In genomic region chr17:29533866-29534265, GRCm38 (mm10) we compare ENCODE assay signal across 40 mouse cellular contexts. TPM values are rescaled to one million over a fixed set of nuclear protein-coding genes. Genes with fewer than 3 reads are reported as not detected.
DNase-seq lines count a peak whose midpoint lies in the region; ATAC-seq and TF ChIP-seq lines count a peak whose summit lies in the region.
"Had no signal": no experiment of that assay in that cellular context is flagged by ENCODE, and none has a peak within 500 bp of the region (broad histone marks: within the 10 kb centered on the region; RNA-seq: fewer than 3 reads in every experiment).

No protein-coding gene starts in this region.

- peak; percentile 55 for ATAC-seq in inflammation-experienced regulatory T-cells, adult 6 months
- ATAC-seq: forebrain, postnatal 0 days; hindbrain, embryonic 16.5 days; intestine, embryonic 16.5 days; liver, embryonic 12.5 days; liver, postnatal 0 days; midbrain, embryonic 16.5 days had no signal

- 38% methylated on average over 11 of the region's 11 CpGs for WGBS in thymus, adult 2 months
- 90% methylated on average over 11 of the region's 11 CpGs for WGBS in limb, embryonic 10.5 days

- no peak for TF ChIP-seq POLR2A in thymus, adult 2 months (IDR thresholded peaks at IDR 0.05; ENCODE audit: control insufficient read depth, extremely low read depth, insufficient read depth, low read length, poor library complexity)

- peak; percentile 21 for DNase-seq in thymus, adult 2 months
- DNase-seq in thymus, adult 18-20 months, result no peak
- DNase-seq in thymus, postnatal 25 days, result peak; percentile 46
- DNase-seq in adrenal gland, postnatal 14 days, result no peak
- DNase-seq in limb, embryonic 10.5 days (ENCODE audit: low spot score), result no peak
- no peak for DNase-seq in adrenal gland, postnatal 4 days (ENCODE audit: low spot score in 2 of 2)
- DNase-seq: adrenal gland, postnatal 25 days; cerebellum, adult 18-20 months; cerebellum, postnatal 10 days; forebrain, postnatal 0 days; gastrocnemius, postnatal 10 days; heart, postnatal 14 days; kidney, adult 8-10 months; kidney, postnatal 14 days; layer of hippocampus, adult 9-11 months; liver, postnatal 0 days; lung, postnatal 36 days; right cerebral cortex, adult 18-20 months; right cerebral cortex, postnatal 4 days had no signal

- H3K4me3 ChIP-seq in thymus, adult 2 months (ENCODE audit: control insufficient read depth, insufficient read depth, low read length), result no peak overlapping the region
- H3K4me3 ChIP-seq in limb, embryonic 10.5 days, result no peak overlapping the region
- H3K4me3 ChIP-seq: erythroblast, embryonic 14.5 days; heart, embryonic 13.5 days; left cerebral cortex, adult 2 months; liver, embryonic 12.5 days; neural tube, embryonic 12.5 days had no signal

- no peaks in the 10 kb centered on the region for H3K27me3 ChIP-seq in thymus, adult 2 months (ENCODE audit: control insufficient read depth, insufficient read depth, low read length)
- no peaks in the 10 kb centered on the region for H3K27me3 ChIP-seq in limb, embryonic 10.5 days (ENCODE audit: low read depth, poor library complexity, severe bottlenecking)
- H3K27me3 ChIP-seq: heart, embryonic 13.5 days; liver, embryonic 12.5 days; neural tube, embryonic 12.5 days had no signal

- H3K9me3 ChIP-seq in limb, embryonic 10.5 days (replicated peaks), result no peaks in the 10 kb centered on the region
- H3K9me3 ChIP-seq: heart, embryonic 13.5 days; liver, embryonic 12.5 days; neural tube, embryonic 12.5 days had no signal

- peaks cover 33% of the 10 kb centered on the region for H3K4me1 ChIP-seq in thymus, adult 2 months (replicated peaks; ENCODE audit: control insufficient read depth, insufficient read depth, low read length)
- no peaks in the 10 kb centered on the region for H3K4me1 ChIP-seq in limb, embryonic 10.5 days
- H3K4me1 ChIP-seq: neural tube, embryonic 12.5 days had no signal

- H3K36me3 ChIP-seq in thymus, adult 2 months (ENCODE audit: control insufficient read depth, insufficient read depth, low read length), result no peaks in the 10 kb centered on the region
- no peaks in the 10 kb centered on the region for H3K36me3 ChIP-seq in limb, embryonic 10.5 days
- H3K36me3 ChIP-seq: heart, embryonic 13.5 days; liver, embryonic 12.5 days; neural tube, embryonic 12.5 days had no signal

- TF ChIP-seq CTCF in thymus, adult 2 months (IDR thresholded peaks at IDR 0.05; ENCODE audit: borderline replicate concordance, control insufficient read depth, extremely low read depth, insufficient read depth, low read length, poor library complexity), result no peak

- H3K27ac ChIP-seq in thymus, adult 2 months (ENCODE audit: control insufficient read depth, insufficient read depth, low read length), result peak overlapping the region; percentile 26
- H3K27ac ChIP-seq in limb, embryonic 10.5 days, result no peak overlapping the region
- H3K27ac ChIP-seq: heart, embryonic 13.5 days; left cerebral cortex, adult 2 months; liver, embryonic 12.5 days; neural tube, embryonic 12.5 days had no signal

RNA-seq across cellular contexts. Expression of gene Gm17657, which starts 15.6 kb away (rescaled TPM):
- not detected in 2 replicates for polyA plus RNA-seq in thymus, adult 2 months (2012; rRNA removed)
- under 1 TPM in 2 of 3 experiments, not detected in 1; 0.23 to 0.39 TPM for polyA plus RNA-seq in inflammation-experienced regulatory T-cells, adult 6 months (2017; shearing (Covaris generic))
- not detected in 2 replicates for total RNA-seq in adrenal gland, postnatal 14 days (2021)
- not detected in 2 replicates for polyA plus RNA-seq in limb, embryonic 10.5 days (2016; fragmentation: Nextera tagmentation; extraction: Ambion mirVana)
- total RNA-seq in adrenal gland, postnatal 4 days (2021), result not detected
- total RNA-seq: adrenal gland, postnatal 25 days; common myeloid progenitor, adult 5-6 weeks; forebrain, postnatal 0 days; gastrocnemius, postnatal 10 days; heart, adult 8-10 months; heart, postnatal 14 days; left cerebral cortex, adult 2 months; left cerebral cortex, postnatal 36 days; megakaryocyte, adult 5-6 weeks had no signal
- polyA plus RNA-seq: brain, embryonic 14.5 days; embryonic facial prominence, embryonic 14.5 days; erythroblast, embryonic 14.5 days; forebrain, embryonic 11.5 days; forebrain, postnatal 0 days; gonadal fat pad, adult 2 months; heart, embryonic 13.5 days; hindbrain, embryonic 11.5 days; hindbrain, embryonic 16.5 days; intestine, embryonic 16.5 days; liver, embryonic 12.5 days; liver, postnatal 0 days; lung, embryonic 16.5 days; midbrain, embryonic 11.5 days; midbrain, embryonic 16.5 days; neural tube, embryonic 12.5 days; stomach, embryonic 14.5 days had no signal

RNA-seq across cellular contexts. Expression of gene Tbc1d22b, which starts 15.7 kb away (rescaled TPM):
- polyA plus RNA-seq in thymus, adult 2 months (2012; rRNA removed), result 47.8 and 55.8 TPM in 2 replicates
- polyA plus RNA-seq in inflammation-experienced regulatory T-cells, adult 6 months (2017; shearing (Covaris generic)), result 10 to 100 TPM in 2 of 3 experiments, 1 to 10 TPM in 1; 9.0 to 11.5 (median 11.4) TPM
- 23.7 and 24.6 TPM in 2 replicates for total RNA-seq in adrenal gland, postnatal 14 days (2021)
- 20.9 and 22.4 TPM in 2 replicates for polyA plus RNA-seq in limb, embryonic 10.5 days (2016; fragmentation: Nextera tagmentation; extraction: Ambion mirVana)
- 10 to 100 TPM; 27.3 to 29.0 TPM for total RNA-seq in adrenal gland, postnatal 4 days (2021)

RNA-seq across cellular contexts. Expression of gene Tmem217, which starts 18.3 kb away (rescaled TPM):
- 0.49 and 0.62 TPM in 2 replicates for polyA plus RNA-seq in thymus, adult 2 months (2012; rRNA removed)
- 1 to 10 TPM in 2 of 3 experiments, not detected in 1; 1.1 to 1.3 TPM for polyA plus RNA-seq in inflammation-experienced regulatory T-cells, adult 6 months (2017; shearing (Covaris generic))
- total RNA-seq in adrenal gland, postnatal 14 days (2021), result not detected in 2 replicates
- polyA plus RNA-seq in limb, embryonic 10.5 days (2016; fragmentation: Nextera tagmentation; extraction: Ambion mirVana), result 0.90 and 0.97 TPM in 2 replicates
- total RNA-seq in adrenal gland, postnatal 4 days (2021), result under 1 TPM in 1 of 2 experiments, not detected in 1; 0.50 TPM
- total RNA-seq: forebrain, postnatal 0 days; gastrocnemius, postnatal 10 days; heart, adult 8-10 months; heart, postnatal 14 days; left cerebral cortex, adult 2 months; left cerebral cortex, postnatal 36 days had no signal
- polyA plus RNA-seq: erythroblast, embryonic 14.5 days; liver, postnatal 0 days had no signal

RNA-seq across cellular contexts. Expression of gene Pim1, which starts 43.3 kb away (rescaled TPM):
- 92.7 and 128 TPM in 2 replicates for polyA plus RNA-seq in thymus, adult 2 months (2012; rRNA removed)
- polyA plus RNA-seq in inflammation-experienced regulatory T-cells, adult 6 months (2017; shearing (Covaris generic)), result 100 to 1,000 TPM; 255 to 344 (median 288) TPM
- total RNA-seq in adrenal gland, postnatal 14 days (2021), result 104 and 129 TPM in 2 replicates
- polyA plus RNA-seq in limb, embryonic 10.5 days (2016; fragmentation: Nextera tagmentation; extraction: Ambion mirVana), result 27.4 and 31.0 TPM in 2 replicates
- total RNA-seq in adrenal gland, postnatal 4 days (2021), result 10 to 100 TPM; 53.4 to 65.5 TPM

Comparison
In these comparisons a context has a peak if more than half of its experiments do, and no peak if none do; other contexts are left out.
1. DNase-seq: peak in thymus, adult 2 months (single experiment) and thymus, postnatal 25 days (single experiment); none in thymus, adult 18-20 months (0 of 2), adrenal gland, postnatal 14 days (single experiment), limb, embryonic 10.5 days (single experiment) and adrenal gland, postnatal 4 days (0 of 2).